Mouse (Mus musculus) brain, embryonic 14.5 days (tissue): Measurements from ENCODE around the gene Pogk.

ENCODE experiments used
- CTCF ChIP-seq: fragments of 200-500 bp; IDR thresholded peaks from 2 replicates; pipeline ENCODE4 v1.5.1; 2012; ENCODE audit warnings: inconsistent platforms, mild to moderate bottlenecking, moderate library complexity, borderline replicate concordance; ENCODE audit not compliant: insufficient read depth, insufficient read length; ENCODE audit errors: extremely low read depth
- POLR2A ChIP-seq: fragments of 200-500 bp; IDR thresholded peaks from 2 replicates; pipeline ENCODE4 v1.6.1; 2012; ENCODE audit warnings: mild to moderate bottlenecking, inconsistent platforms, borderline replicate concordance; ENCODE audit not compliant: poor library complexity, insufficient read depth, insufficient read length, severe bottlenecking; ENCODE audit errors: extremely low read depth

DNA sequence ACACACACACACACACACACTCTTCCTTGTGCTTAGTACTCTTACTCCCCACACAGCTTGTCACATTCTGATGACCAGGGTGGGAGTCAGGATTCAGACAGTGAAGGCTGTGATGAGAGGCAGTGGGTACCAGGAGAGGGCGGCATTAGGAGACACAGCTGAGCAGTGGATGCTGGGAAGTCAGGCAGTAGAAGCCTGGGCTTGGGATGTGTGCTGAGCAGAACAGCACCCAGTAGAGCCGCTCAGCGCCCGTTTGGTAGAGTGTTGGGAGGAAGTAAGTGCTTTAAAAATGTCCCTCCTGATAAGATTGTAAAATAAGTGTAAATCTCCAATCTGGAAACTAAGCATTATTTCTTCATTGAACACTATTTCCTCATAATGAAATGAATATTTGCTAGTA lies 27.0 kb downstream of the Pogk start:
- TF ChIP-seq CTCF: no peak
- TF ChIP-seq POLR2A: no peak
